Mouse (Mus musculus): ENCODE measurements around the gene Fgd5.

GRCm38 (mm10) chr6:92061725-92062124, 83.0 kb downstream of the Fgd5 start:
- no peak for TF ChIP-seq CTCF (IDR thresholded peaks at IDR 0.05; ENCODE audit: low read depth, low read length)
- no peak for TF ChIP-seq POLR2A (IDR thresholded peaks at IDR 0.05; ENCODE audit: insufficient read depth, low read length)
- no peak for TF ChIP-seq EP300 (IDR thresholded peaks at IDR 0.05; ENCODE audit: insufficient read depth, low read depth, low read length)
